Mouse (Mus musculus) heart, embryonic 16.5 days (tissue): ENCODE data around the gene Tbc1d4. TPM values are rescaled to one million over a fixed set of nuclear protein-coding genes. Genes with fewer than 3 reads are reported as not detected.

Experiments used
- ATAC-seq: fragments of 200-750 bp; cut with Nextera tagmentation; replicated peaks from 2 replicates; pipeline ENCODE4 v1.8.0; 2017; ENCODE audit warnings: moderate number of reproducible peaks; ENCODE audit not compliant: insufficient read depth, low FRiP score; ENCODE audit errors: extremely low read depth
- H3K27ac ChIP-seq: fragments of 300-500 bp; sonication (generic); 2 replicates; pipeline ENCODE4 v1.5.1; 2014; ENCODE audit warnings: mild to moderate bottlenecking, low read length, control low read depth, moderate library complexity
- H3K27me3 ChIP-seq: fragments of 300-500 bp; sonication (generic); 2 replicates; pipeline ENCODE4 v1.6.1; 2014; ENCODE audit warnings: low read length, mixed read lengths; ENCODE audit not compliant: control insufficient read depth, insufficient read depth
- H3K36me3 ChIP-seq: fragments of 300-500 bp; sonication (generic); 2 replicates; pipeline ENCODE4 v1.6.1; 2014; ENCODE audit not compliant: control insufficient read depth, insufficient read depth
- H3K4me1 ChIP-seq: fragments of 300-500 bp; sonication (generic); 2 replicates; pipeline ENCODE4 v1.6.1; 2014; ENCODE audit warnings: low read length, mixed read lengths; ENCODE audit not compliant: control insufficient read depth, insufficient read depth
- H3K4me2 ChIP-seq: fragments of 300-500 bp; sonication (generic); 2 replicates; pipeline ENCODE4 v1.6.1; 2014; ENCODE audit warnings: low read depth, mild to moderate bottlenecking, control low read depth, low read length
- H3K4me3 ChIP-seq: fragments of 300-500 bp; sonication (generic); 2 replicates; pipeline ENCODE4 v1.5.1; 2014; ENCODE audit warnings: mild to moderate bottlenecking, control low read depth, low read length
- H3K9ac ChIP-seq: fragments of 300-500 bp; sonication (generic); 2 replicates; pipeline ENCODE4 v1.6.1; 2014; ENCODE audit warnings: low read length, control low read depth
- H3K9me3 ChIP-seq: fragments of 300-500 bp; sonication (generic); replicated peaks from 2 replicates; pipeline ENCODE4 v1.6.1; 2016; ENCODE audit warnings: low read length; ENCODE audit not compliant: control insufficient read depth
- WGBS: fragments of 180-500 bp; shearing (Covaris S2); extraction: QIAGEN DNeasy Blood & Tissue Kit; methylation state at CpG from one replicate; pipeline ENCODE4 v1.1.7; 2014; 5-methylcytosine and 5-hydroxymethylcytosine counted together
- polyA plus RNA-seq: library from polyadenylated mRNA; unstranded; fragments of >200 nt; fragmentation: Nextera tagmentation; extraction: Ambion mirVana; gene quantifications from 2 replicates; pipeline ENCODE4 v1.2.1, GENCODE M21; 2015

Tbc1d4 gene
- polyA plus RNA-seq, 1 experiment from 2014 or later: 25.9 TPM

DNA sequence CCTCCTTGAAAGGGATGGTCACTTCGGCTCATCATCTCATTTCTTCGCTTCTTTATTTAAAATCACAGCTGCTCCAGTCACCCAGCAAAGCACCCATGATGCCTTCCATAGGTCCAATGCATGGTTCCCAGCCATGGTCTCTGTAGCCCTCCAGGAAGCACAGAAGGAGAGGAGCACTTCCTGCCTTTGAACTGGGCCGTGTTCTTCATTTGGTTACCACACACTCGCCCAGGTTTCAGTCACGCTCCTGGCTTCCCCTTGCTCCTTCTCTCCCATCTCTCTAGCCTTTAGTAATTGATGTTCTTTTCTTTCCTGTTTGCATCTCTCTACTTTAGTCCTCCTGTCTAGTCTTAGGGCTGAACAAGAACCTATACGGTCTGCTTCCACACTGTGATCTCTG lies 79.8 kb downstream of the Tbc1d4 start:
- no peak overlapping the region; the same call in 1 of the 2 replicates for H3K27ac ChIP-seq
- H3K9me3 ChIP-seq: no peaks in the 10 kb centered on the region
- H3K27me3 ChIP-seq: no peaks in the 10 kb centered on the region
- H3K4me2 ChIP-seq: no peak overlapping the region
- no peaks in the 10 kb centered on the region for H3K36me3 ChIP-seq
- H3K4me1 ChIP-seq: peaks cover 20% of the 10 kb centered on the region
- no peak overlapping the region for H3K4me3 ChIP-seq
- no peak for ATAC-seq
- 80% methylated on average over 6 of the region's 6 CpGs for WGBS
- no peak overlapping the region for H3K9ac ChIP-seq

DNA sequence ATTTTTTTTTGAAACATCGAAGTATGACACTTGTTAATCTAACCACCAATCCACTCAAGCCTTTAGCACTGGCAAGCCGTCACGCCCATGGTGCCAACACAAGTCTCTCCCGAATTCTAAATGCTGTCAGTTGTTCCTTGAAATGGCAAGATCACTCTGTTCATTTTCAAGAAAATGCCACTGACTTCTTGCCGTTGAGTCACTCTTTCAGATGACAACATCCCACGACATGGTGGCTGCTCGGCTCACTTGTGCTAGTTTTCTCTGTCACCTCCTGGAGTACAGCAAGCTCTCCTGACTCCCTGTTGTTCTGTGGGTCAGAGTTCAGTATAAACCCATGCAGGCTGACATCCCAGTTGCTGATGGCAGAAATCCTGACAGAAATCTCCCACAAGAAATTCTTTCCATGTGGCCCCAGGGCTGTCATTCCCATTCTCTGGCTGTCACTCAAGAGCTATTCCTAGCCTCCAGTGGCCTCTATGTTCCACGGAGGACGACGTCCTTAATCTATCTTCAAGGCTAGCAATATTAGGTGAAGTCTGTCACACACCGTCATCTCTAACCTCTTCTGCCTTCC lies 81.5 kb downstream of the Tbc1d4 start:
- 59% methylated on average over 11 of the region's 11 CpGs for WGBS
- H3K9ac ChIP-seq: no peak overlapping the region

GRCm38 (mm10) chr14:101526478-101526877 lies 82.5 kb downstream of the Tbc1d4 start:
- H3K27ac ChIP-seq: no peak overlapping the region
- H3K4me2 ChIP-seq: no peak overlapping the region
- no peak overlapping the region for H3K4me3 ChIP-seq
- 38% methylated on average over 1 of the region's 1 CpGs for WGBS
- peaks cover 8% of the 10 kb centered on the region for H3K4me1 ChIP-seq
- no peaks in the 10 kb centered on the region for H3K27me3 ChIP-seq
- no peak overlapping the region for H3K9ac ChIP-seq
- ATAC-seq: no peak
- no peaks in the 10 kb centered on the region for H3K9me3 ChIP-seq
- H3K36me3 ChIP-seq: no peaks in the 10 kb centered on the region

More for the DNA sequence above, 81.5 kb downstream of the Tbc1d4 start:
- H3K27me3 ChIP-seq: no peaks in the 10 kb centered on the region
- peaks cover 16% of the 10 kb centered on the region for H3K4me1 ChIP-seq
- H3K4me3 ChIP-seq: no peak overlapping the region
- H3K4me2 ChIP-seq: no peak overlapping the region
- H3K9me3 ChIP-seq: no peaks in the 10 kb centered on the region
- no peak for ATAC-seq
- H3K27ac ChIP-seq: no peak overlapping the region
- no peaks in the 10 kb centered on the region for H3K36me3 ChIP-seq

DNA sequence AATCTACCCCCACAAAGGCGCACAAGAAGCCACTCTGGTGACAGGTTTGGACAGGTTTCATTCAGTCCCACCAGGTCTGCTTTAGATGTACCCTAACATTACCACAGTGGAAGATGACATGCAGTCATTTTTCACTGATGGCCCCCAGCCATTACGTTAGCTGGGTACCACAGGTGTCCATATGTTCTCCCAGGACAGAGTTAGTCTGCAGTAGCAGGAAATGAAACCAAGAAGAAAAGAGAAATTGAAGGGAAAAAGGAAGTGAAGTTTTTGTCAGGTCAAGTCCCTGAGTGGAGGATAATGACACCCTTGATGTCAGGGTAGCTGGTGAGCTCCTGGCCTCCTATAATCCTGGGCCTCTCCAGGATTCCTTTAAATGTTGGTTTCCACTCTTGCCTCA lies 89.0 kb downstream of the Tbc1d4 start:
- H3K27ac ChIP-seq: no peak overlapping the region
- H3K4me2 ChIP-seq: no peak overlapping the region
- H3K4me1 ChIP-seq: peaks cover 11% of the 10 kb centered on the region
- ATAC-seq: no peak
- H3K27me3 ChIP-seq: no peaks in the 10 kb centered on the region
- H3K9ac ChIP-seq: no peak overlapping the region
- H3K4me3 ChIP-seq: no peak overlapping the region
- H3K36me3 ChIP-seq: no peaks in the 10 kb centered on the region
- no peaks in the 10 kb centered on the region for H3K9me3 ChIP-seq
- WGBS: 83% methylated on average over 2 of the region's 2 CpGs

- Histone ChIP-seq H3K4me2 (peak overlapping the region; percentile 58), H3K27ac (peak overlapping the region; percentile 82), H3K36me3 (no peaks in the 10 kb centered on the region), H3K27me3 (no peaks in the 10 kb centered on the region), H3K4me1 (peaks cover 17% of the 10 kb centered on the region), H3K4me3 (peak overlapping the region; percentile 20), H3K9me3 (no peaks in the 10 kb centered on the region), H3K9ac (peak overlapping the region; percentile 57)
- ATAC-seq: 0 out of 2 replicates have a peak, but pooled peaks have one; percentile 47
- 22% methylated on average over 14 of the region's 14 CpGs for WGBS
Observed at GRCm38 (mm10) chr14:101518259-101518658, 90.7 kb downstream of the Tbc1d4 start.

GRCm38 (mm10) chr14:101517801-101518200 lies 91.2 kb downstream of the Tbc1d4 start:
- peak overlapping the region; percentile 20; the same call in 1 of the 2 replicates for H3K4me3 ChIP-seq
- H3K9ac ChIP-seq: peak overlapping the region; percentile 57; the same call in 1 of the 2 replicates
- ATAC-seq: no peak

DNA sequence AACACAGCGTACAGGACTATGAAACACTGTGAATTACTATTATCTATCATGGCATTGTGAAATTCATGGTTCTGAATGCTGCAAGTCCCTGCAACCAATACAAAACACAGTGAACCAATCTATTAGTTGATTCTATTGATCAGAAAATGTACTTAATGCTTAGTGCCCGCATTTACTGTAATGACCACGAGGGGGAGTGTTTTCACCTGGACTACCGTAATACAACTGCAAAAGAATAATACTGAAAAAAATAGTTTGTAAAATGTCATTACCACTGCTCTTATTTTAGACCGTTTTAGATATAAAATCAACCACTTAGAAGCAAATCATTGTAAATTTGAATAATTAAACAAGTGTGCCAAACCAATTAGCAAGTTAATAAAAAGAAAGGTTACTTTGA lies 91.7 kb downstream of the Tbc1d4 start:
- no peak for ATAC-seq
- Histone ChIP-seq H3K9ac (no peak overlapping the region), H3K4me2 (no peak overlapping the region), H3K4me3 (no peak overlapping the region), H3K27ac (no peak overlapping the region), H3K4me1 (peaks cover 17% of the 10 kb centered on the region), H3K27me3 (no peaks in the 10 kb centered on the region), H3K9me3 (no peaks in the 10 kb centered on the region), H3K36me3 (no peaks in the 10 kb centered on the region)
- 17% methylated on average over 5 of the region's 5 CpGs for WGBS

More at GRCm38 (mm10) chr14:101517801-101518200, 91.2 kb downstream of the Tbc1d4 start:
- Histone ChIP-seq H3K27me3 (no peaks in the 10 kb centered on the region), H3K36me3 (no peaks in the 10 kb centered on the region), H3K9me3 (no peaks in the 10 kb centered on the region), H3K4me1 (peaks cover 17% of the 10 kb centered on the region), H3K27ac (peak overlapping the region; percentile 82), H3K4me2 (peak overlapping the region; percentile 58)
- 44% methylated on average over 6 of the region's 6 CpGs for WGBS

- H3K4me2 ChIP-seq: no peak overlapping the region
- WGBS: 39% methylated on average over 5 of the region's 5 CpGs
- no peak overlapping the region for H3K9ac ChIP-seq
- no peaks in the 10 kb centered on the region for H3K9me3 ChIP-seq
- no peaks in the 10 kb centered on the region for H3K36me3 ChIP-seq
- ATAC-seq: no peak
- peaks cover 17% of the 10 kb centered on the region for H3K4me1 ChIP-seq
- no peak overlapping the region for H3K27ac ChIP-seq
- no peaks in the 10 kb centered on the region for H3K27me3 ChIP-seq
- no peak overlapping the region for H3K4me3 ChIP-seq
Observed at GRCm38 (mm10) chr14:101516864-101517263, 92.1 kb downstream of the Tbc1d4 start.

DNA sequence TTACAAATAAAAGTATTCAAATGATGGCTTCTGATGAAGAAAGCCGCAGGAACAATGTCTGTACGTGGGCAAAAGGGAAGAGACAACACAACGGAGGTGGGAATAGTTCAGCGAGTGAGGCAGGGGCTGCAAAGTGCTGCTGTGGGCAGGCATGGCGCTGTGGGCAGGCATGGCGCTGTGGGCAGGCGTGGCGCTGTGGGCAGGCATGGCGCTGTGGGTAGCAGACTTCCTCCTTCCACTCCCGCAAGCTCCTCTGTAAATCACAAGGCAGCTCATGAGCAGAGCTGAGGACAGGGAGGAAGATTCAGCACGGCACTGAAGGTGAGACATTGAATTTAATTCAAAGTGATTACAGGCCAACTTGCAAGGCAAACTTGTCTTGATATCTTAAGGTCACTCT lies 93.0 kb downstream of the Tbc1d4 start:
- no peaks in the 10 kb centered on the region for H3K9me3 ChIP-seq
- no peak overlapping the region for H3K4me2 ChIP-seq
- H3K9ac ChIP-seq: no peak overlapping the region
- peaks cover 16% of the 10 kb centered on the region for H3K4me1 ChIP-seq
- WGBS: 86% methylated on average over 11 of the region's 11 CpGs
- no peak for ATAC-seq
- H3K4me3 ChIP-seq: no peak overlapping the region
- H3K36me3 ChIP-seq: no peaks in the 10 kb centered on the region
- H3K27me3 ChIP-seq: no peaks in the 10 kb centered on the region
- H3K27ac ChIP-seq: no peak overlapping the region
